Mouse (Mus musculus) heart, adult 2 months (tissue): Measurements from ENCODE around the gene 0610009B22Rik.

Source experiments
- CTCF ChIP-seq: fragments of 200-600 bp; IDR thresholded peaks from 2 replicates; pipeline ENCODE4 v1.8.1; 2022; ENCODE audit warnings: antibody characterized with exemption, mild to moderate bottlenecking, moderate library complexity
- POLR2A ChIP-seq: fragments of 200-500 bp; IDR thresholded peaks from 2 replicates; pipeline ENCODE4 v1.6.1; 2011; ENCODE audit warnings: mild to moderate bottlenecking, low read depth, low read length, control low read depth; ENCODE audit not compliant: insufficient read depth

- TF ChIP-seq CTCF (no peak), POLR2A (no peak)
Measured at GRCm38 (mm10) chr11:51677737-51678418, 10.8 kb downstream of the 0610009B22Rik start.
